Mouse (Mus musculus): ENCODE measurements around the gene Vmn1r197. TPM values are rescaled to one million over a fixed set of nuclear protein-coding genes. Genes with fewer than 3 reads are reported as not detected.
"Not testable (repeated sequence)": the region's sequence is repeated elsewhere in the genome, so short reads cannot be mapped to it uniquely, and the experiment has no call there.

The Vmn1r197 gene
- total RNA-seq (2022), result not detected

GRCm38 (mm10) chr13:22324289-22324688 lies at the start of gene Vmn1r197:
TSS of gene Vmn1r197 (plus strand) at chr13:22324589.
- DNase-seq (ENCODE audit: low spot score in 2 of 2), result no peak

- DNase-seq (ENCODE audit: low spot score in 2 of 2), result no peak
Observed at GRCm38 (mm10) chr13:22284578-22284977, 39.8 kb upstream of the Vmn1r197 start.

GRCm38 (mm10) chr13:22289620-22290019 lies 34.8 kb upstream of the Vmn1r197 start, which contains the start of gene Vmn1r196:
TSS of gene Vmn1r196 (plus strand) at chr13:22289920.
- no peak for DNase-seq (ENCODE audit: low spot score in 2 of 2)

- DNase-seq (ENCODE audit: low spot score in 2 of 2), result not testable (repeated sequence)
Observed at GRCm38 (mm10) chr13:22308075-22308474, 16.3 kb upstream of the Vmn1r197 start.

- no peak for DNase-seq (ENCODE audit: low spot score in 2 of 2)
Observed at GRCm38 (mm10) chr13:22315361-22315760, 9.0 kb upstream of the Vmn1r197 start.

- DNase-seq (ENCODE audit: low spot score in 2 of 2), result no peak
Observed at GRCm38 (mm10) chr13:22317366-22317765, 7.0 kb upstream of the Vmn1r197 start.

GRCm38 (mm10) chr13:22320091-22320490 lies 4.3 kb upstream of the Vmn1r197 start:
- no peak for DNase-seq (ENCODE audit: low spot score in 2 of 2)

GRCm38 (mm10) chr13:22333269-22333668 lies 8.9 kb downstream of the Vmn1r197 start:
- no peak for DNase-seq (ENCODE audit: low spot score in 2 of 2)

- DNase-seq (ENCODE audit: low spot score in 2 of 2), result no peak
Observed at GRCm38 (mm10) chr13:22335565-22335964, 11.2 kb downstream of the Vmn1r197 start.

GRCm38 (mm10) chr13:22350064-22350463 lies 25.7 kb downstream of the Vmn1r197 start, which contains the start of gene Vmn1r198:
TSS of gene Vmn1r198 (plus strand) at chr13:22350364.
- no peak for DNase-seq (ENCODE audit: low spot score in 2 of 2)

GRCm38 (mm10) chr13:22350813-22351212 lies 26.4 kb downstream of the Vmn1r197 start:
- no peak for DNase-seq (ENCODE audit: low spot score in 2 of 2)

- no peak for DNase-seq (ENCODE audit: low spot score in 2 of 2)
Observed at GRCm38 (mm10) chr13:22379518-22379917, 55.1 kb downstream of the Vmn1r197 start, which contains the start of gene Vmn1r199. TSS of gene Vmn1r199 (plus strand) at chr13:22379818.

GRCm38 (mm10) chr13:22381128-22381527 lies 56.7 kb downstream of the Vmn1r197 start:
- peak; percentile 34 to 51 for DNase-seq (ENCODE audit: low spot score in 2 of 2)

Other genes with a start within 250 kb of the Vmn1r197 start
- not detected for gene Vmn1r188, start 240.1 kb upstream of the Vmn1r197 start, total RNA-seq (2022)
- not detected for gene Vmn1r189, start 218.8 kb upstream of the Vmn1r197 start, total RNA-seq (2022)
- gene Vmn1r191, start 140.6 kb upstream of the Vmn1r197 start, total RNA-seq (2022), result not detected
- not detected for gene Vmn1r192, start 133.4 kb upstream of the Vmn1r197 start, total RNA-seq (2022)
- gene Vmn1r193, start 101.4 kb upstream of the Vmn1r197 start, total RNA-seq (2022), result not detected
- not detected for gene Vmn1r194, start 80.4 kb upstream of the Vmn1r197 start, total RNA-seq (2022)
- not detected for gene Vmn1r195, start 54.1 kb upstream of the Vmn1r197 start, total RNA-seq (2022)
- gene Vmn1r196, start 34.7 kb upstream of the Vmn1r197 start, total RNA-seq (2022), result not detected
- not detected for gene Vmn1r198, start 25.8 kb downstream of the Vmn1r197 start, total RNA-seq (2022)
- gene Vmn1r199, start 55.2 kb downstream of the Vmn1r197 start, total RNA-seq (2022), result not detected
- gene Vmn1r200, start 65.8 kb downstream of the Vmn1r197 start, total RNA-seq (2022), result not detected
- gene Vmn1r201, start 147.3 kb downstream of the Vmn1r197 start, total RNA-seq (2022), result not detected
- gene Vmn1r202, start 180.8 kb downstream of the Vmn1r197 start, total RNA-seq (2022), result under 1 TPM in 2 of 4 experiments, not detected in 2; 0.16 to 0.28 TPM
- gene Vmn1r203, start 193.5 kb downstream of the Vmn1r197 start, total RNA-seq (2022), result not detected
- gene Vmn1r204, start 228.6 kb downstream of the Vmn1r197 start, total RNA-seq (2022), result not detected